Mouse (Mus musculus): Measurements from ENCODE around the gene Smarcd3. TPM values are rescaled to one million over a fixed set of nuclear protein-coding genes. Genes with fewer than 3 reads are reported as not detected.

Smarcd3 gene
- polyA plus RNA-seq, 1 experiment from 2014 or later: 92.1 TPM

DNA sequence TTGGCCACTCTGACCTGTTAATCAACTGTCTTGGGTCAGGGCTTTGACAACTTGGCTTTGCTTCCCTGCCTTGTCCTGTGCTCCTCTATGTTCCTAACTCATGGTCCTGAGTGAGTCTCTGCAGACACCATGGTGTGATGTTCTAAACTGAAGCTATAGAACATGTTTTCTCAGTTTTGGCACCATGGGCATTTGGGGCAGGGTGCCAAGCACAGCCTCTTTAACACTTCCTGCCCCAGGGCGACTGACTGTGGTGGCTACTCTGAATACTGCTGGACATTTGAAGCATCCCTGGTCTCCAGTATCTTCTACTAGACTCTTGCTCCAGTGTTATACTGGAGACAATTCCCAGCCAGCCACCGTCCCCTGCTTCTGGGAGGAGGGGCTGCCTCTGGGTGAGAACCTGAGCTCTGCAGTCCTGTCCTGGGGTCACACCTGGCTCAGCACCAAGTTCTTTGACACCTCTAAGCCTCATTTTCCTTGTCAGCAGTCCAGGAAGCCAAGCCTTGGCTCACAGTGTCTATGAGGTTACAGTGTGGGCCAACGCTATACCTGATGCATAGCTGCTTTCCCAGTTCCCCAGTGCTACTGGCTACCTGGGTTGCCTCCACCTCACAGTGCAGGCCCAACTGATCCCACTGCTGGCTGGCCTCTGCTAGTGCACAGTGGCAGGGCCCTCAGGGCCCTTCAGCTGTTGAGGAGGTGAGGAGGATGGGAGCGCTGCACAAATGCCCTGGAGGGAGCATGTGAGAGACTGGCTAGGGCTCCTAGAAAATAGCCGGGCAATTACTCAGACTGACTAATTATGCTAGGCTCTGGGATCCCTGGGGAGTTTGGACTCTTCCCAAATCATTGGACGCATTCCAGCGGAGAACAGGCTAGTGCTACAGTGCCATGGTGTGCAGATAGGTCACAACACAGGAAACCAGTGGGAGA is 12.6 kb downstream of the Smarcd3 start:
- 0 out of 2 replicates have a peak overlapping the region, but pooled peaks have one; percentile 52 for H3K27ac ChIP-seq
- H3K27me3 ChIP-seq (ENCODE audit: insufficient read depth, poor library complexity, severe bottlenecking): peaks cover 8% of the 10 kb centered on the region; the same call in 1 of the 2 replicates
- peaks cover 56% of the 10 kb centered on the region for H3K4me1 ChIP-seq
- no peaks in the 10 kb centered on the region for H3K36me3 ChIP-seq
- no peak overlapping the region for H3K4me3 ChIP-seq
- no peak for DNase-seq (ENCODE audit: low spot score)
- H3K9me3 ChIP-seq: no peaks in the 10 kb centered on the region
- WGBS: 63% methylated on average over 7 of the region's 7 CpGs

DNA sequence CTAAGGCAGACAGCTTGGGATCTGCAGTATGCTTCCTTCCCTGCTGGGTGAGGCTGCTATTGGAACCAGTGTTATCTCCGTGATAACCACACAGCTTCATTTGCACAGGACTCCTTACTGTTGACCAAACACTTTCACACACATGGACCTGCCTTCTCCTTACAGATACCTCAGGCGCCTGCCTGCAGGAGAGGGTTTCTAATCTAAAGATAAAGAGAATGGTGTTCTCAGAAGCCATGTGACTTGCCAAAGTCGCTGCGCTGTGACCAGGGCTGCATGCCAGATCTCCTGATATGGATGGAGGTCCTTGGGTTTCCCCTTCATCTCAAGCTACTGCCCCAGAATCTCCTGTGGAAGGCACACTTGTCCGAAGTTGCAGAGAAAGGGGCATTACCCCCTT is 14.8 kb downstream of the Smarcd3 start:
- H3K4me3 ChIP-seq: peak overlapping the region; percentile 18; the same call in 1 of the 2 replicates
- H3K4me1 ChIP-seq: peaks cover 69% of the 10 kb centered on the region
- H3K36me3 ChIP-seq: no peaks in the 10 kb centered on the region
- no peaks in the 10 kb centered on the region for H3K27me3 ChIP-seq (ENCODE audit: insufficient read depth, poor library complexity, severe bottlenecking)
- H3K27ac ChIP-seq: peak overlapping the region; percentile 59
- H3K9me3 ChIP-seq: no peaks in the 10 kb centered on the region
- no peak for DNase-seq (ENCODE audit: low spot score)
- WGBS: 4% methylated on average over 5 of the region's 5 CpGs

DNA sequence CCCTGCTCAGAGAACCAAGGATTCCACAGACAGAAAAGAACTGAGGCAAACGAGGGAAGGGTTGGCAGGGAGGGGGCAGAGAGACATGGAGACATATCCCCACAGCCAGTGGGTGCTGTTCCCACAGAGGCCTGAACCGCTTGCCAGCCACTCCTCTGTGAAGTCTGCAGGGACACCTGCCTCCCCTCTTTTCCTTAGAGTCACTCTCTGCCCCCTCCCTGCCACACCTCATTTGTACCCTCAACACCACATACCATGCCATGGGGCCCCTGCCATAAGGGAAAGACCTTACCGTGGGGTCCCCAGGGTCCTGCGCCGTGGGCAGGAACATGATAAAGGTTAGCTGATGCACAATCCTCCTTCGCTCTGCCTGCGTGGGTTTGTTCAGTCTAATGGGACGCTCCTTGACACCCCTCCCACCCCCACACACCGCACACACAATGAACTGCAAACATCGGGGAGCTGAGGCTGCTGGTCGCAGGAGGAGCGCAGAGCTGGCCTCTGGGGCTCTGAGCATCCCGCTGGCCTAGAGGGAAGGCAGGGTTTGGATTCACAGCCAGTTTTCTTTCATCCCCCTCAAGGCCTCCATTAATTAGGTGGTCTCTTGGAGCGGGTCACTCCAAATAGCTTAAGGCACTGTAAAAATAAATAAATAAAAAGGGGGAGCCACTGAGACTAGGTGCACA is 18.1 kb downstream of the Smarcd3 start:
- WGBS: 29% methylated on average over 14 of the region's 14 CpGs
- Histone ChIP-seq H3K9me3 (no peaks in the 10 kb centered on the region), H3K27me3 (ENCODE audit: insufficient read depth, poor library complexity, severe bottlenecking) (peaks cover 4% of the 10 kb centered on the region; the same call in 1 of the 2 replicates), H3K4me1 (peaks cover 85% of the 10 kb centered on the region), H3K4me3 (peak overlapping the region; percentile 83), H3K27ac (peak overlapping the region; percentile 99), H3K36me3 (no peaks in the 10 kb centered on the region)
- DNase-seq (ENCODE audit: low spot score): no peak

DNA sequence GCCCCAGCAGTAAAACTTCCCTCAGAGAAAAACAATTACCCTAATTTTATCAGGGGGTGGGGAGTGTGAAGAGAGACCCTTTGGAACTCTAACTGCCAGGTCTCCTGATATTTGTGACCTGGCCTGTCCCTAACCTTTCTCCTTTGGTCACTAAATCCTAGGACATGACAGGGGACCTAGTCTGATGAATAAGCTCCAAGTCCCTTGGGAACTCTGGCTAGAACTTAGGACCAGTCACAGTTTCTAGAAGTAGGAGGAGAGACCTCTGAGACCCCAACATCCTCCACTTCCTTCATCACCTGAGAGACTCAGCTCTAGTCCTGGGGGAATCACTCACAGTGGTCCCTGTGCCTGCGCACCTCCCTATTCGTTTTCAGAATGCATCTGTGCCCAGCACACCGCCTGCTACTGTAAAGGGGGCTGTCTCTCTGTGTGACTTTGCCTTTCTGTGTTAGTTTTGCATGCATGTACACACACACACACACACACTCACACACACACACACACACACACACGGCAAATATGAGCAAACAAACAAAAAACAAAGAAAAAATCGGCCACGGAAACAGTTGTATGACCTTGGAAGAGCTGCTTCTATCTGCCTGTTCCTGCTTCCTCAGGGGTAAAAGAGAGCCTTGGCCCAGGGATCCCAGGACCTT is 18.8 kb downstream of the Smarcd3 start:
- Histone ChIP-seq H3K27me3 (ENCODE audit: insufficient read depth, poor library complexity, severe bottlenecking) (peaks cover 9% of the 10 kb centered on the region; the same call in 1 of the 2 replicates), H3K4me1 (peaks cover 91% of the 10 kb centered on the region), H3K4me3 (peak overlapping the region; percentile 83), H3K27ac (peak overlapping the region; percentile 99), H3K36me3 (no peaks in the 10 kb centered on the region), H3K9me3 (no peaks in the 10 kb centered on the region)
- 15% methylated on average over 6 of the region's 6 CpGs for WGBS
- DNase-seq (ENCODE audit: low spot score): no peak

DNA sequence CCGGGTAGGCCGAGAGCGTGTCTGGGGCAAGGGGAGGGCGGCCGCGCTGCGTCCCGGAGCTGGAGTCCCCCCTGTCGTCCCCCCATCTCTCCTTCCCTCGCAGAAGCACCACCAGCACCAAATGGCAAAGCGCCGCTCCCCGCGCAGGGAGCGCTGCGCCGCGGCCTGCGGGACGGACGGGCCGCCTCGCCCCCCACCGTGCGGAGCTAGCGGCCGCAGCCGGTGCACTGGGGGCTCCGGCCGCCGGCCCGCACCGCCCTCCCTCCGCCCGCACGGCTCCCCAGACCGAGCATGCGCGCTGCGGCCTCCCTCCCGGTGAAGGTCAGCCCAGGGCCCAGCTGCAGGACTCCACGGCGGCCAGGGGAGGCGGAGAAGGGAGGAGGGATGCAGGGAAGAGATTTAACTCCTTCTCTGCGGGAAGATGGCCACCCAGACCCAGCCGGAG is 19.5 kb downstream of the Smarcd3 start:
- peaks cover 15% of the 10 kb centered on the region; the same call in 1 of the 2 replicates for H3K27me3 ChIP-seq (ENCODE audit: insufficient read depth, poor library complexity, severe bottlenecking)
- H3K27ac ChIP-seq: peak overlapping the region; percentile 99
- H3K9me3 ChIP-seq: no peaks in the 10 kb centered on the region
- no peaks in the 10 kb centered on the region for H3K36me3 ChIP-seq
- H3K4me3 ChIP-seq: peak overlapping the region; percentile 83
- DNase-seq (ENCODE audit: low spot score): peak; percentile 93
- H3K4me1 ChIP-seq: peaks cover 94% of the 10 kb centered on the region
- under 1% methylated on average over 46 of the region's 46 CpGs for WGBS

DNA sequence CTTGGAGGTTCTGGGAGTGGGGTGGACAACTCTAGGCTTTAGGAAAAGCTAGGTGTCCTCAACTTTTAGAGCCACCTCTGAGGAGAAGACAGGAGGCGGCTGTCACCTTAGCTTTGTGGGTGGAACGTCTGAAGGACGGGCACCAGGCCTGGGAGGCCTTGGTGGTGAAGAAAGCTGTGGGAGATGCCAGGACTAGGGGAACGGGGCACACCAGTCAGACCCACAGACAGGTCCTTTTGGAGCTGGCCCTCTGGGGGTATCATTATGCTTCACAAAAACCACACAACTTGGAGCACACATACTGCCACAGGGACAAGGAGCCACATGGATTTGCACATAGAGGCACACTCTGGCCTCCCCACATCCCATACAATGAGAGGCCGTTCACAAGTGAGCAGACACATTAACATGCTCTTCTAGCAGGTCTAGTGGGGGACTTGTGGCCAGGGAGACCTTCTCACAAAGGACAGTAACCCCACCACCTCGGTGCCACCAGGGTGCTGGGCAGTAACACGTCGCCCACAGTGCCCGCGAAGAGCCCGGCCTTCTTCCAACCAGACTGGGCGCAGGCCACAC is 20.0 kb downstream of the Smarcd3 start:
- Histone ChIP-seq H3K27ac (peak overlapping the region; percentile 99), H3K4me3 (peak overlapping the region; percentile 83), H3K27me3 (ENCODE audit: insufficient read depth, poor library complexity, severe bottlenecking) (peaks cover 20% of the 10 kb centered on the region; the same call in 1 of the 2 replicates), H3K36me3 (no peaks in the 10 kb centered on the region), H3K4me1 (peaks cover 94% of the 10 kb centered on the region), H3K9me3 (no peaks in the 10 kb centered on the region)
- 13% methylated on average over 12 of the region's 12 CpGs for WGBS
- DNase-seq (ENCODE audit: low spot score): no peak

DNA sequence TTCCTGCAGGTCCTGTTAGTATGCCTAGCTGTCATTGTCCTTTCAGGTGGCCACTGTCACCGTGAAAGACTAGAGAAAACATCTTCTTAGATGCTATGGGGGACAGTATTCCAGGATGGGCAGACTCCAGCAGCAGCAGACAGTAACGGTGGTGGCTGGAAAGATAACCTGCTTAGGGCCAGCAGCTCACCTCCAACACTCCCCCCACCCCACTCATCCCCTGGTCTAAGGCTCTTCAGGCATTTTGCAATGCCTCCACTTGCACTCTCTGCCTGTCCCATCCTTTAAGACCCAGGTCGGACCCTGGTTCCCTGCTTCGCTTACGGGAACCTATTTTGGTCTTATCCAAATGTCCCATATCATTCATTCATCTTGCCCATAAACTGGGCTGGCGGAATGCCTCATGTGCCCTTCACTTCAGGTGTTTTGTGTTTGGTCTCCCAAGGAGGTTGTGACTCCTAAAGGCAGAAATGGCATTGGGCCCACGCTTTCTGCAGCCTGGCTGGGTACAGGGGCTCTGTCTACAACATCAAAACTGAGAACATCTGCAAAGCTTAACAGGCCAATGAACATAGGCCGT is 20.7 kb downstream of the Smarcd3 start:
- peaks cover 26% of the 10 kb centered on the region; the same call in 1 of the 2 replicates for H3K27me3 ChIP-seq (ENCODE audit: insufficient read depth, poor library complexity, severe bottlenecking)
- H3K4me3 ChIP-seq: peak overlapping the region; percentile 83
- 49% methylated on average over 8 of the region's 8 CpGs for WGBS

DNA sequence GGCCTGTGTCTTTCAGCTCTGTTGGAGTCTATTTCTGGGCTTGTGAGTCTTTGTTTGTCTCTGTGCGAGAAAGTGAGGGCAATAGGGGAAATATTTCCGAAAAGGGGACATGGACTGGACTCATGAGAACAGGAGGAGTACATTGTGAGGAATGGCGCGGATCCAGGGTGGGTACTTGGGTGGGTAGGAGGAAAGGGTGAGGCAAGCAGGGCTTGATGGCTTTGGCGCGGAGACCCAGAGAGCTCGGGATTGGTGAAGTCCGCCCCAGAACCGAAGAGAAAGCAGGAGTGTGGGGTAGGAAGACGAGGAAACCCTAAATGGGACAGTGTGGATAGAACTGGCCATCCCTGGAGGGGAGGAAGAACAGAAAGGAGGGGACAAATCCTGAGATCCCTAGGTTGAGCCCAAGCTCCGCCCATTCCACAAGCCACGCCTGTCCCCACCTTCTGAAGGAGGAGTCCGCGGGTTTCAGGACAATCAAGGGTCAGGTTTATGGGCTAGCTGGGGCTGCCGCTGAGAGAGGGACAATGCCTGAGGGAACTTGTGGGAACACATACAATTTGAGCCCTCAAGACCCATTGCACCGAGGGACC is 21.4 kb downstream of the Smarcd3 start:
- Histone ChIP-seq H3K4me1 (peaks cover 94% of the 10 kb centered on the region), H3K4me3 (peak overlapping the region; percentile 83), H3K27ac (peak overlapping the region; percentile 99), H3K9me3 (no peaks in the 10 kb centered on the region), H3K27me3 (ENCODE audit: insufficient read depth, poor library complexity, severe bottlenecking) (peaks cover 29% of the 10 kb centered on the region; the same call in 1 of the 2 replicates), H3K36me3 (no peaks in the 10 kb centered on the region)
- DNase-seq (ENCODE audit: low spot score): peak; percentile 87
- under 1% methylated on average over 16 of the region's 16 CpGs for WGBS

More for the DNA sequence above, 20.7 kb downstream of the Smarcd3 start:
- Histone ChIP-seq H3K36me3 (no peaks in the 10 kb centered on the region), H3K9me3 (no peaks in the 10 kb centered on the region), H3K27ac (peak overlapping the region; percentile 99), H3K4me1 (peaks cover 94% of the 10 kb centered on the region)
- DNase-seq (ENCODE audit: low spot score): no peak

DNA sequence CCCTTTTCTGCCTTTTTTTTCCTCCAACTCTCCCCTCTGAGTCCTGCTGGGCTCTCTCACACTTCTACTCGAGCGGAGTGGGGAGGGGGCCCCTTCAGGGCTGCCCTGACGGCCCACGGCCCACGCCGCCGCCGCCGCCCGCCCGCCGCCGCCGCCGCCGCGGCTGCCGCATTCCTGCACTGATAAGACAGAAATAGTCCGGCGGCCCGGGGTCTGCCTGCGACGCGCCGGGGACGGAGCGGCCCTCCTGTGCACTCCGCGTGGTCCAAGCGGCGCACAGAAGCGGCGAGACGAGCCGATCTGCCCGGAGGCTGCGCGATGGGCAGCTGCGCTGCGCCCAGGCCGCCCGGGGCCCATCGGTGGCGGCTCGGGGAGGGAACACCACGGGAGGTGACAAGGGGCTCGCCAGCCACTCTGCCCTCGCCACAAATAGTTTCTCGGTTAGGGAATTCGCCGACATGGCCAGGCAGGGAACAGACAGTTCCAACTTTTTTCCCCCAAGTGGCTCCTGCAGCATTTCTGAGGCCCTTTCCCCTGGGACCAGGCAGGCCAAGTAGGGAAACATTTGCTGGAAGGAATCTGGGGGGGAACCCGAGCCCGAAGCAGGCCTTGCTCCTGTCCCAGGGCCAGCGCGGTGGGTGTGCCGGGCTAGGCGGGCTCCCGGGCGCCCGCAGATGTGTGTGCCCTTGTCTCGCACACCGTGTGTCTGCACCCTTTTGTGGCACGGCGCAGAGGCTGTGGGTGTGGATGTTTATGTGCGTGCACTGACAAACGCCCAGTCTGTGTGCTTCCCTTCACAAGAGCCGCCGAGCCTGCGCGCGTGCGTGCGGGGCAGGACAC is 22.1 kb downstream of the Smarcd3 start:
- Histone ChIP-seq H3K36me3 (0 out of 2 replicates have a peak, but pooled peaks cover under 1% of the 10 kb centered on the region), H3K4me3 (peak overlapping the region; percentile 83), H3K9me3 (no peaks in the 10 kb centered on the region), H3K27me3 (ENCODE audit: insufficient read depth, poor library complexity, severe bottlenecking) (peaks cover 29% of the 10 kb centered on the region; the same call in 1 of the 2 replicates), H3K4me1 (peaks cover 92% of the 10 kb centered on the region), H3K27ac (peak overlapping the region; percentile 99)
- DNase-seq (ENCODE audit: low spot score): no peak
- WGBS: under 1% methylated on average over 62 of the region's 73 CpGs

DNA sequence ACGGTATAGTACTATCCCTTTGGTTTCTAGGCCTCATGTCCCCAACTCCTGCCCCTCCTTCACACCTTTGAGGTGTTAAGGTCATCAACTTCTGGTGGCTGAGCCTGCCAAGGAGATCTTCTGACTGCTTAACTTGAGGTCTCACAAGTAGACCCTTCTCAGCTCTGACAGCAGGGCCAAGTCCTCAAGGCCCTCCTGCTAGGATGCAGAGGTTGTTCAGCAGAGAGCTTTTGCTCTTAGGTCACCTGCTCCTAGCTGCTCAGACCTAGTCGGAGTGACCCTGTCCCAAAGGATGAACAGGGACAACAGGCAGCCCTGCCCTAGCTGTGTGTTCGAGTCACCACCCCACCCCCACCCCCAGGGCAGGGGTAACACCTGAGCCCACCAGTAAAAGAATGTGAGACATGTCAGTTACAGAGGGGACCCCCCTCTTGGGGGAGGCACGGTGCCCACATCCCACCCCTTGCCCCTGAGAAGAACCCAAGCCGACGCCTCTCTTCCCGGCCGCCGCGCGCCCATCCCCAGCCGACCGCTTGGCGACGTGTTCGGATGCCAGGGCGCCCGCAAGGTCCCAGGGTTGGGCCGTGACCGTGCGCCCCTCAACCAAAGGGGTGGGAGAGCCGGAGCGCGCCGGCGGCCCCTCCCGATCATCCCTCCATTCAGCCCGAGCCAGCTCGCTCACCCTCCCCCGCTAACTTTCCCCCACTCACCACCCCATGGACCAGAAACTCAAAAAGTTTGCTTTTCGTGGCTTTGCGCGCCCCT is 23.0 kb downstream of the Smarcd3 start:
- peaks cover 29% of the 10 kb centered on the region; the same call in 1 of the 2 replicates for H3K27me3 ChIP-seq (ENCODE audit: insufficient read depth, poor library complexity, severe bottlenecking)
- H3K4me3 ChIP-seq: peak overlapping the region; percentile 83
- peaks cover 8% of the 10 kb centered on the region; the same call in 1 of the 2 replicates for H3K36me3 ChIP-seq
- H3K27ac ChIP-seq: peak overlapping the region; percentile 99
- no peak for DNase-seq (ENCODE audit: low spot score)
- under 1% methylated on average over 33 of the region's 33 CpGs for WGBS
- H3K4me1 ChIP-seq: peaks cover 92% of the 10 kb centered on the region
- H3K9me3 ChIP-seq: no peaks in the 10 kb centered on the region
